Mouse (Mus musculus) layer of hippocampus, adult 18-20 months (tissue): Measurements from ENCODE around the gene Sema3e. TPM values are rescaled to one million over a fixed set of nuclear protein-coding genes. Genes with fewer than 3 reads are reported as not detected.

Experiments
- DNase-seq, 2 experiments: peaks; one replicate each; pipeline ENCODE4 v3.0.0; 2022; ENCODE audit warnings: low spot score in 2 of 2
- long read RNA-seq: library from polyadenylated mRNA; stranded (forward); transcript quantifications from one replicate; pipeline ENCODE4 v2.0.0, GENCODE M21; 2021
- total RNA-seq, 2 experiments: library from RNA; stranded (reverse); gene quantifications; 2 replicates each; pipeline ENCODE4 v1.2.3; 2021

Sema3e gene
- total RNA-seq = 10 to 100 TPM; 37.2 to 38.2 TPM
- long read RNA-seq, full-length matches to known transcripts = 49 of 59 reads
- long read RNA-seq, partial matches to known transcripts = 5 of 59 reads
- long read RNA-seq, other reads (novel, unspliced or antisense) = 5 of 59 reads

DNA sequence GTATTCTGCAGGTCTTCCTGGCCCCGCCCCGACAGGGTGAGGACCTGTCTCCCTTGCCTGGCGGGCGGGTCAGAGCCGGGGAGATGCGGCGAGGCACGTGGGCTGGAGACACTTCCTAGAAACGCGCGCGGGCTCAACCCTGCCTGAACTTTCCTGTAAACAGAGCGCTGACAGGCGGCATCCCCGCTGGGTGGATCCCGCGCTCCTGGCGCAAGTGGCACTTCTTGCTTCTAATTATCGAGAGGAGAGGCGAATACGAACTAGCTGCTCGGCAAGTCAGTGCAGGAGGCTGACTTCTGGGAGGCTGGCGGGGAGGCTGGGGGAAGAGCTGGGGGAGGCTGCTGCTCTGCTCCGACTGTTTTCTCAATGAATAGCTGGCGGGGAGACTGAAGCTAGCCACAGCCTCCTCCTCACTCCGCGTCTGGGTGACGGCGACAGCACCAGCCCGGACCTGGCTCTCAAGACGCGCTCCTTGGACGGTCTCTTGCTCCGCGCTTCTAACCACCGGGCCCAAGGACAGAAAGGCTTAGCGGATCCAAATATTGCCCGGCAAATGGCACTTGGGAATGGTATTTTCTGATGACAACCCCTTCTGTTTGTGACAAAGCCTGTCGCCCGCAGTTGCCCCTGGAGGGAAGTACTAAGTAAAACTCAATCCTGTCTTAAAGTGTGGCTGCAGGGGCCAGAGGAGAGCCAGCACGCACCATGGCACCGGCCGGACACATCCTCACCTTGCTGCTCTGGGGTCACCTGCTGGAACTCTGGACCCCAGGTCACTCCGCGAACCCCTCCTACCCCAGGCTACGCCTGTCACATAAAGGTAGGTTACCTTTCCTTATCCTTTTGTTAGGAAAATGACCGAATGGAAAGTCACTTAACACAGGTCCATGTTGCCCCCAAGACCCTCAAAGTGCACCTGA, at the start of gene Sema3e:
Gene Sema3e, plus strand, starts transcription at position 72 of the 920 bp plus-strand sequence.
- peak; percentile 26 to 62 for DNase-seq

DNA sequence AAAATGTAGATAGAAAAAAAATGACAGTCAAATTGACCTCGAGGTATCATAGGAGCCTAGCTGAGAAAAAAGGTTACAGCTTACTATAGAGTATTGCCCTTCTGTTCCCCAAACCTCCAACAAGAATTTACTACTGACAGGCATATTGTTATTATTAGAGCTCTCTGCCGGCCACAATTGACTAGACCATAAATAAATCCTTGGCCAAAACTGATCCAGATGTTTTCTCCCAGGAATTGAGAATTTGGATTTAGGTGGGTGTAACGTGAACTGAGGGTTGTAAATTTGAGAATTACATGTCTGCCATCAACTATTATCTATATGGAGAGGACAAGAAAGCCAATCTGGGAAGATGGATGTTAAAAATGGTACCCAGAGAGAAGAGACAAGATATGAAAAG, 47.5 kb upstream of the Sema3e start:
- DNase-seq = no peak

DNA sequence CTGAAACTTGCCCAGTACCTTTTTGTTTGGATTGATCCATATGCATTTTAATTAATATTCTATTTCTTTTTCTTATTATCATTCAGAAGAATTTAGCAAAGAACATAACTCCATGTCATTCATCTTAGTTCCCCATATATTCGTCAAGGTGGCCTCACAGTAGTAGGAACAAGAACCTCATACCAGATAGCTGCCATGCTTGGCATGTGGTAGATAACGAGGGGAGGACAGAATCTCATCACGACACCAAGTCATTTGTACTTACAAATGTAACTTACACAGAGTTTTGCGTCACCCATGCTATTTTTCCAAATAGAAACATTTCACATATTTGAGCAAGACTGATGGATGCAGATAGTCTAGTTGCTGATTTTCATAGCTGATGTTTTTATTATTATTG, 45.9 kb upstream of the Sema3e start:
- DNase-seq = no peak

DNA sequence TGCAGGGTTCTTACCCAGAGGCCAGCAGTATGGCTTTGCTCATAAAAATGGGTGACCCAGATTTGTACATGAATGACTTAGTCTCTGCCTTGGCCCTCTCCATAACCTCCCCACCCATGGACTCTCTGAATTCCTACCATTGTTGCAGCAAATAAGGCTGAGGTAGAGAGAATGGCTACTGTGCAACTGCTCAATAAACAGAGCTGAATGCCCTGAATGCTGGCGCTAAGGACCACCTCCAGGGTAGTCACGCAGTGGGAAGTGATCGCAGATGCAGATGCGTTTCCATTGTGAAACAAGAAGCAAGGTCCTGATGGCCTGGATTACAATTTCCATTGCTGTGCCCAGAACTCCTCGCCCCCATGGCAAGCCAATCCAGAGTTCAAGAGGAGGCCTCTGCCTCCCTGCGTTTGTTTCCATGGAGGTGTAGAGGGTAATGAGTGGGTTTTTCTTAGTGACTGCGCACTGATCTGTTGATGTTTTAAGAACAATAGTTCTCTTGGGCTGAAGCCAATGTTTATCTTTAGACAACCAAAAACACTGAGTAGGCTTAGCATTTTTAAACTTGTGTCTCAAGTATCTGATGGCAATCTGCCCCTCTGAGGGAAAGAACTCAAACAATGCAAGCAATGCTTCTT, 42.5 kb upstream of the Sema3e start:
- no peak for DNase-seq

DNA sequence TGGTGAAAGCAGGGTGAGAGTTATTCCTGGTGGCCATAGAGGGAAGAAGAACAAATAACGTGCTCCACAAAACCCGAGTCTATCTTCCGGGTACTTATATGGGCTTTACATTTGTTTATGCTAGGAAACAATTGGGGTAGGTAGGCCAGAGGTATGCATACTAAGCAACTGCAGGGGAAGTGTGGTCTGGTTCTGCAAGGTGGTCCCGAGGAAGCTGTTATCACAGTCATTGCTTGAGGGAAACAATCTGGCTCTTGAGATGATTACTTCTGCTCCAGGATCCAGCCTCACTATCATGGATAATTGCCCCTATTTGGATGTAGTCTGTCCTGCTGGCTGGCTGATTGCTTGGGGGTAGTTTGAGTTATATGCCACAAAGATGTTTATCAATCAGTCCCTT, 41.5 kb upstream of the Sema3e start:
- DNase-seq = no peak

DNA sequence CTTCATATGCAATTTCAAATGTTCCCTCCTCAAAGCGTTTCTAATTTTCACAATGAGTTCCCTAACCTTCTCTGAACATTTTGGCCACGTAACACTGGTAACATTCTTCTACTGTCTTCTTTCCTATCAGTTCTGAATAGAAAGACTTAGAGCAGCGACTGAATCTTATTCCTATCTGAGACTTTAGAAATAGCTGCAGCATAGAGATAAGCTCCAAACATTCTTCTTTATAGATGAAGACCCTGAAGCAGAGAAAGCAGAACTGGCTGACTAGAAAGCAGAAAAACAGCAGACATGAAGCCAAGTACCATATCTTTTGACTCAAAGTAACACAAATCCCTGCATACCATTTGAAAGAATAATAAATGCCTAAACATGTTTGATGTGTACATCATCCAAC, 39.4 kb upstream of the Sema3e start:
- no peak for DNase-seq

DNA sequence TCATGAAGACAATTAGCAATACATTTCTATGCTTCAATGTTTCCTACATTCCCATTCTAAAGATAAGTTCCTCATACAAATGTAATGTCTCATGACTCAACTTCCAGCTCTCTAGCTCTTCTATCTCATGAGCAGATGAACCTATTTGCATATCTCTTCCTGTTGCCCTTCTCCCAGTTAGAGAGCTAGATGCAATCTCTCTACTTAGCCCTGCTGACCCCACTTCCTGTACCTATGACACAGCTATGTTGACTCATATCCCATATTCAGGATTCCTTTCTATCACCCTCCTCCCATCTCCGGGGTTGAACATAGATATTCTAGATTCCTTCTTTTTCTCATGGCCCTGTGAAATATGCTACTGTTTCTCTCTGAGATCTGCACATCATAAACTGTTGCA, 38.0 kb upstream of the Sema3e start:
- DNase-seq = no peak

DNA sequence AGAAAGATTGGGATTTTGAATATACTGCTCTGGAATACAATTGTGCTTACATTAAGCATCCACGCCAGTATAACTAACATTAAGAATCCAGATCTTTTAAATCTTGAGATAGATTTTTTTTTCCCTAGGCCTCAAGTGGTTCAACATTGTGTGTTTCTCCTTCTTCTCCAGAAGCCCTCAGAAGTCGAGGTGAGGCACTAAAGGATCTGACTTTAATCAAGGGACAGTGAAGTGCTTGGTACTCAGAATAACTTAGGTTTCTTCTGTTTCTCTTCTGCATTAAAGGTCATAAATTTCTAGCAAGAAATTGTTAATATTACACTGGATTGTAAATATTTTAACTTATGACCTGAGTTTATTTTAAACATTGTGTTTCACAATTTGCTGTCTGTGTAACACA, 37.1 kb upstream of the Sema3e start:
- DNase-seq = no peak

DNA sequence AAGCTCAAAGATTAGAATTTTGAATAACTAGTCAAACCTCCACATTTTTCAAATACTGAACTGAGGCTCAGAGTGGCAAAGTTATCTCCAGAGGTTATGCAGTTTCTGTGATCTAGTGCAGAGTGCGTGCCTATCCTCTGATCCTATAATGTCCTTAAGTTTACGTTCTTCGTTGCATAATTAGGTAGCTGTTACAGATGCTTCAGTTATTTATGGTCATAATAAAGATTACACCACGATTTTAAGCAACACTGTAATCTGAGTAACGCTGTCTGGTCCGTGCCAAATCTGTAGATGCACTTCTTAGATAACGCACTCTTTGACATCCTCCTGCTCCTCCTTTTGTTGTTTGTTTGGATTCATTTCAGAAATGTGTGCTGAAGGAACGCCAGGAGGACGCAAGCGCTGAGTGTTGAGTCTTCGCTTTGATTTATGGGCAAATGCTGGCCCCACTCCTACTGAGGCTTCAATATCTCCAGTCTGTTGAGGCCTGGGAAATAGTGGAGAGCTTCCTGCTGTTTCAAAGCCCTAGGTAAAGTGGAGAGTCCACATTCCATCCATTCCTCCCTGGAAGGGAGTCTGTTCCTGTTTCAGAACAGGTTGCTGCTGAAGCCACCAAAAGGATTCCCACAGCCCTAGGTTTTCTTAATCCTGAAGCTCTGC, 32.2 kb upstream of the Sema3e start:
- no peak for DNase-seq

DNA sequence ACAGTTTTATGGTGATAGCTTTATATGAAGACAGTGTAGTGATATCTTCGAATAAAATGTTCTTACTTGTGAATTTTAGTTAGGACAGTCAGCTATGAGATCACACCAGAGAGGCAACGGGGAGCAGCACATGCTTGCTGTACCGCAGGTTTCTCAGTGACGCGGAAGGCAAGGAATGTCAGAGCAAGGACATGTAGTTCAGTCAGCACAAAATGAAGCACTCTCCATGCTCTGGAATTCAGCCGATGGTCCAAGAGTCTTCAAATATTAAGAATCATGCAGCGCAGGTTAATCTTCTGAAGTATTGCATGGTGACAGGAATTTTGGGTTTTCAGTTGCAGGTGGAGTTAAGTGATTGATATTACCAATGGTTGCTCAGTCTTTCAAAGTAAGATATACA, 3.3 kb downstream of the Sema3e start:
- DNase-seq = peak in 1 of 2 experiments; percentile 14

DNA sequence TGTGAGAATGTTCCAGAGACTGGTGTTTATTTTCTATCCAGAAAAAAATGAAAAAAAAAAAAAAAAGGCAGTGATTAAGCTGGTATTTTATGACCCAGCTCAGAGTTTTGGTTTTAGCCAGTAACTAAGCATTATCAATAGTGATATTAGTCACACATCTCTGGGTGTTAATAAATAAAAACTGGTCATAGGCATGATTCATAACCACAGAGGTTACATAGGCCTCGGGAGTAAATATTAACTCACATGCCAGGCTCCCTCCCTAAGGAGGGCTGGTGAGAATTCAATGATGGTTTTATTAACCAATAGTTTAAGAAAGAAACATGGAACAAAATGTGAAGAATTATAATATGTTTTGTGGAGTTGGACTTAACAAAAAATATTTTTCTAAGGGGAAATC, 5.7 kb downstream of the Sema3e start:
- DNase-seq = no peak

DNA sequence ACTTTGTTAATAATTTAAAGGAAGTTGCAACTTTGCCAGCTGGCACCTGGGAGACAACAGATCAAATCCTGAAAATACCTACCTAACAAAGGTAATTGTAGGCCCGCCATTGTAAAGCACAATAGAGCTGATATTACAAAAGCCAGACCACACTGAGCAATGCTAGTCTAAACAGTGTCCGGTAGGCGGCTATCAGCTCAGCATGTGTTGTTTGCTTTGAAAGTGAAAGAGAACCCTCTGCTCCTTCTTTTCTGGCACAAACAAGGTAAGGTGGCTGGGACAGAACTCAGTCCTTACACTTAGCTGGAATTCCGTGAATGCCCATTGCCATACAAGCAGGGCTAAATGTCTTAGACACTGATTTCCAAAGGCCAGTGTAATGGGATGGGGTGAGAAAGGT, 7.0 kb downstream of the Sema3e start:
- DNase-seq = no peak

DNA sequence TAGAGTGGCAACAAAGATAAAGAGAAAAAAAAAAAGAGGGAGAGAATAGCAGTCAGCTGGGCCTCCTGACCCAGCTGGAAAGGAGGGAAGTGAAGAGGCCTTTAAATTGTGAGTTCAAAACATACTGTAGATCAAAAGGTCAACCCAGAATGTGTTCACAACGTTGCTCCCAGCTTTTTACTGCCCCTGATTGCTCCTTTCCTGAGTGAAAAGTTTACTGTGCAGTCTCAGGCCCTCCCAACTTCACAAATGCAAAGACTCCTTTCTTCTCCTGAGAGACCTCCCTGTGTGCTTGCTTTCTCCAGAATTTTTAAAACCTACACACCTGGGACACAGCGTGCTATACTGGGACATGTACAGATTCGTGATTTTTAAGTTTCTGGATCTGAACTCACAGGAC, 8.2 kb downstream of the Sema3e start:
- no peak for DNase-seq

DNA sequence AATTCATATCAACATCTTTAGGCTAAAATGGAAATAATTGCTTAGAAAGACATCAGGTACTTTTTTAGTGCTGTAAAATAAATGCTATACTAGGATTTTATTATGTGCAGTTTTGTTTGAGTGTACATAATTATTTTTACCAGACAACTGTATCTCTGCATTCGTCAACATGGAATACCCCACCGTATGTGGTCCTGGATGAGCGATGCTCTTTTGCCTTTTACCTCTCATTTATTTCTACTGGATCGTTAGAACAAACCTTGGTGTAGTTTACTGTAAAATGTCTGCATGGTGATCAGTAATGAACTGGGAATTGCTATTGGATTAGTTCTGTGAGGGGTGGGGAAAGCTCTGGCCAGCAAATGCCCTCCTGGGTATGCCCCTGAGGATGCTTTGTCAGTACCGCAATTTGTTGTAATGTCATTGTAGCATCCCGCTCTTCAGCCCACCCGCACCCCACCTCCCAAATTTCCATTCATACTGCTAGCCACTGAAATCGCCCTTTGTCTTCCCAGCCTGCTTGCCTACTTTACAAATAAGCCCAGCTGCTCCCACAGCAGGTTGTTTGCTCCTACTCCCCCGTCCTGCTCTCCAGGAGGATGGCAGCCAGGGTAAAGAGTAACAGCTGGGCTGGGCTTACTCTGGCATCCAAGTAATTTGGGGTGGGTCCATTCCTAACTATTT, 13.9 kb downstream of the Sema3e start:
- DNase-seq = no peak

DNA sequence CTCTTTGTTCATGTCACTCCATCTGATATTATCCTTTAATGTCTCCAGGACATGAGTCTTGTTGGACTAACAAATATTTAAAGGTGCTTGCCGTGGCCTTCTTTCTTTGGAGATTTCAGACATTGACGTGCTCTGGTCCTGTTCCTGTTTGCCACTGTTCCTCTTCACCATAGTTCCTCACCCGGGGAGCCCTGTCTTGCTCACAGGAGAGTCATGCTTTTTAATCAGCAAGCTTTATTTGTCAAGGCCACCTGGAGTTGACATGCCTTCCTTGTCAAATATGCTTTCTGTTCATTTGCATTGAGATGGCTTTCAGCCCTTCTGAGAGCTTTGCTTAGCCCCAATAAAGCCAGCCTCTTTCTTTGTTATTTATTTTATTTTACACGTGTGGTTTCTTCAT, 15.1 kb downstream of the Sema3e start:
- no peak for DNase-seq

DNA sequence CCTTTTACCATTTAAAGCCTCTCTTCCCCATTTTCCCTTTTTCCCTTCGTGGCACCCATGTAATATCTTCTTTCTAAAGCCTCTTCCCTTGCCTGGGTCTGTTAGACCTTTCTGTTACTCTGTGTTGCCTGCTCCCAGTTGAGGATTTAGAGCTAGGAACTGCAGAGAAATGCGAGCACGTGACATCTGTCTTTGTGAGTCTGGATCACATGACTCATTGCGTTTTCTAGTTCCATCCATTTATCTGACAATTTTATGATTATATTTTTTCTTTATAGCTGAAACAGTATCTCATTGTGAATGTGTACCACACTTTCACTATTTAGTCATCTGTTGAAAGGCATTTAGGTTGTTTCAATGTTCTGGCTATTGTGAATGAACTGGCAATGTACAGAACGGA, 18.0 kb downstream of the Sema3e start:
- DNase-seq = no peak

DNA sequence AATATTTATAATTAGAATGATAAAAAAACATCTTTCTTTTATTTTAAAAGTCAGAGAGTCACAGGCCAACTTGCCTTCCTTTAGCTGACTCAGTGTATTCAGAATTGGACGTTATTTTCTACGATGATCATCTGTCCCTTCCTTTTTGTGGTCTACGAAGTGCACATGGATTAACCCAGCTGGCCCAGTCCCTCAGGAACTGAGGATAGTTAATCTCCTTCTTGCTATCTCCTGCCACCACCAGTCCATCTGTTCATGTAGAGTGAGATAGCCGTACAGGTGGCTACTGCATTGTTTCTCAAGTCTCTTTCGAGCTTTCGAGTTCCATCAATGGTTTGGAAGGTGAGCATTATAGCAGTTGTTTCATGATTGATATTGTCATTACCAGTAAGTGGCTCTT, 18.9 kb downstream of the Sema3e start:
- DNase-seq = no peak

DNA sequence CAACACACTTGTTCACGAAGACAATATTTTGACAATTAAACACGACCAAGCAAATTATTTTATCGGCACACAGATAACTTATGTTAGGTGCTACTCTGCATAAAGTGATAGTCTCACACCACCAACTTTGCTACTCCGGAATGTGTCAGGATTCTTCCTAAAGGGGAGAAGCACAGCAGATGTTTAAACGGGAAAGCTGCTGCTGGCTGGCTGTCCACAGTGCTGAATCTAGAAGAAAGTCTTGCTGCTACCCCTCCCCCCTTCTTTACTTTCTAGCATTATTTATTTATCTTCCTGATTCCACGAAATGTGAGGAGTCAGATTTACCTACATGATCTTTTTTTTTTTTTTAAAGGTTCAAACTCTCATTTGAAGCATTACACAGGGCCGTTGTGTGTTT, 23.6 kb downstream of the Sema3e start:
- DNase-seq = no peak

DNA sequence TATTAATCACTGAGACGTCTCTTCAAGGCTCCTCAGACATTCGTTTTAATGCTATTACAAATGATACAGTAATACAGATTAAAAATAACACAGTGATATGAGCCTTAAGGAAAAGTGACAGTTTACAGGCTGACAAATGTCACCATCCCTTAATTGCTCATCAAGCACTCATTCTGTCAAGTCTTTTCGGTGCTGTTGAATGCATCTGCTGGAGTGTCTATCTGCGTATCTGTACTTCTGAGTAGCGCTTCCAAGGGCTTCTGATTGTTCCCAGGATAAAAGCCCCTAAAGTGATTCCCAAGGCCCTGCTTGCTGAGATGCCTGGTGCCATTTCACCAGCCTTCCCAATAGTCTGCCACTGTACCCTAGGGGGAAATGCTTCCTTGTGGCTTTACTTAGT, 29.4 kb downstream of the Sema3e start:
- peak in 1 of 2 experiments; percentile 45 for DNase-seq

DNA sequence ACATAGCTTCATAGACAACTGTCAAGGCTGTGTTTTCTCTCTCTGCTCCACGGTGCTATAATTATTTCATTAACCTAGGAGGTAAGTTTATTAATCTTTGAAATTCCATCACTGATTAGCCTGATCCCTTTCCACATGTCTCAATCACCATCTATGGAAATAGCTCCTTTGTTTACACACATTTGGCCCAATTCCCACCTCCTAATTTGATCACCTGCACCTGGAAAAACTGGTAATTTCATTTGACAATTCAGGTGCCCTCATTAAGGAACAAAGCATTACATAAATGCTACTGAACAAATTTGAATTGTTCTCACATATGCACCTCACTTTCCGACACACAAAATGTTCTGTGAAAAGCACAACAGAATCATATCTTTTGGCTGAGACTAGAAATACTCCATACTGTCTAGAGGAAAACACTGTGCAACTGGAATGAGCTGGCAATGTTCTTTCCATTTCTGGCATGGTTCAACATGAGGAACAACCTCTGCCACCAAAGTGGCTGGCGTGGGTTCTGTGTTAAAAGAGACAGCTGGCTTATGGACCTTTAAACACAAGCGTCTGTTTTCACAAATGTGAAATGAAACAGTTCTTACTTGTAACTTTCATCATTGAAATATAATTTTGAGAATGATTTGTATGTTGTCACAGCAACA, 34.9 kb downstream of the Sema3e start:
- DNase-seq = peak in 1 of 2 experiments; percentile 48
